Mouse (Mus musculus): ENCODE measurements at regions not wholly inside any gene's neighbourhood (a gene's known extent, or its start where the extent isn't known, plus 50 kb on each side); places are given as distances from the start of the nearest gene placed in this dataset.

- DNase-seq, result peak; percentile 81
Observed at GRCm38 (mm10) chr3:51156386-51157290, 67.6 kb upstream of the Noct start.

GRCm38 (mm10) chr3:51157291-51157650, 67.0 kb upstream of the Noct start:
- no peak for DNase-seq

- DNase-seq, result no peak
Observed at GRCm38 (mm10) chr3:51158449-51158848, 65.8 kb upstream of the Noct start.

- no peak for DNase-seq
Observed at GRCm38 (mm10) chr3:51159322-51159721, 64.9 kb upstream of the Noct start.

- no peak for DNase-seq
Observed at GRCm38 (mm10) chr3:51159881-51160280, 64.4 kb upstream of the Noct start.

- DNase-seq, result no peak
Observed at GRCm38 (mm10) chr3:51160625-51161024, 63.6 kb upstream of the Noct start.

- DNase-seq, result no peak
Observed at GRCm38 (mm10) chr3:51169150-51169925, 54.9 kb upstream of the Noct start.

- peak; percentile 86 for DNase-seq
Observed at GRCm38 (mm10) chr3:51170225-51170852, 53.9 kb upstream of the Noct start.

Measured in lung, postnatal 36 days (tissue).